Mouse (Mus musculus): ENCODE measurements around the gene Ube2v1. TPM values are rescaled to one million over a fixed set of nuclear protein-coding genes. Genes with fewer than 3 reads are reported as not detected.
"Not testable (repeated sequence)": the region's sequence is repeated elsewhere in the genome, so short reads cannot be mapped to it uniquely, and the experiment has no call there.

Ube2v1 gene
- total RNA-seq, 1 experiment = 115 TPM

DNA sequence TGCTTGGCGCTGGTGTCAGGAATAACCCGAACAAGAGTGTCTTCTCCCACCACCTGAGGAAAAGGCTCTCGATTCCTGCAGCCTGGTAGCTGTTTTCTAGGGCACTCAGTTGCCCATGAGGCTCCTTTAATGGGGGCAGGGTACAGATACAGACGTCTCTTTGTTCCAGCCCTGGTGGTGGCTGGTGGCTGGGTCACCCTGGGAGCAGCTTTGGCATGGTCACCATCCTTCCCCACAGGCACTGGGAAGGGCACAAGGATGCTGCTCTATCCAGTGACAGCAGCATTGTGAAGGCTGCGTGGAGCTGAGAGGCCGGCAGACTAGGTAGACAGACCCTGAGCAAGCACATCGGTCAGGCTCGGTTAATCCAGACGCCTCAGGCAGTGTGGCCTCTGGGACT is 19.7 kb upstream of the Ube2v1 start:
- no peak for DNase-seq (ENCODE audit: low read depth, low spot score)
- in situ Hi-C loops (cut with MboI; ENCODE audit: low sequenced_read_pairs in 2 of 2, unreplicated experiment in 2 of 2) = no loop called here
- Histone ChIP-seq H3K36me3 (ENCODE audit: control insufficient read depth, insufficient read depth, low read length, poor library complexity, severe bottlenecking) (peaks cover 29% of the 10 kb centered on the region; the same call in 1 of the 2 replicates), H3K4me3 (ENCODE audit: insufficient read depth in 1 of 2, low read depth in 1 of 2, low read length in 2 of 2, poor library complexity in 1 of 2, severe bottlenecking in 1 of 2) (no peak overlapping the region), H3K4me1 (ENCODE audit: control insufficient read depth in 2 of 2, insufficient read depth in 2 of 2, low read length in 2 of 2, poor library complexity in 1 of 2) (no peaks in the 10 kb centered on the region), H3K9ac (ENCODE audit: insufficient read depth, low read depth, low read length, poor library complexity, severe bottlenecking) (no peak overlapping the region), H3K27ac (ENCODE audit: insufficient read depth, low read depth, low read length, poor library complexity, severe bottlenecking) (no peak overlapping the region), H3K9me3 (ENCODE audit: control insufficient read depth, insufficient read depth, low read depth, low read length) (no peaks in the 10 kb centered on the region)
- TF ChIP-seq HCFC1 (IDR thresholded peaks at IDR 0.05; ENCODE audit: borderline replicate concordance, insufficient read depth, low read length) (no peak), ZC3H11A (IDR thresholded peaks at IDR 0.05; ENCODE audit: borderline replicate concordance, low read depth, low read length) (no peak), ZNF384 (IDR thresholded peaks at IDR 0.05; ENCODE audit: low read depth, low read length) (no peak), MAFK (IDR thresholded peaks at IDR 0.05; ENCODE audit: insufficient read depth, low read depth, low read length) (no peak), CHD2 (IDR thresholded peaks at IDR 0.05; ENCODE audit: low read depth, low read length) (no peak)

GRCm38 (mm10) chr2:167649290-167650032 is 17.6 kb upstream of the Ube2v1 start:
- H3K9ac ChIP-seq (ENCODE audit: insufficient read depth, low read depth, low read length, poor library complexity, severe bottlenecking) = no peak overlapping the region
- in situ Hi-C loops (cut with MboI; ENCODE audit: low sequenced_read_pairs in 2 of 2, unreplicated experiment in 2 of 2) = no loop called here

GRCm38 (mm10) chr2:167646411-167646810 is 14.5 kb upstream of the Ube2v1 start:
- no peak for DNase-seq (ENCODE audit: low read depth, low spot score)

More at GRCm38 (mm10) chr2:167649290-167650032, 17.6 kb upstream of the Ube2v1 start:
- TF ChIP-seq CHD2 (IDR thresholded peaks at IDR 0.05; ENCODE audit: low read depth, low read length) = no peak
- no peak for TF ChIP-seq ZNF384 (IDR thresholded peaks at IDR 0.05; ENCODE audit: low read depth, low read length)
- no peak for TF ChIP-seq MAFK (IDR thresholded peaks at IDR 0.05; ENCODE audit: insufficient read depth, low read depth, low read length)
- no peak for TF ChIP-seq HCFC1 (IDR thresholded peaks at IDR 0.05; ENCODE audit: borderline replicate concordance, insufficient read depth, low read length)
- TF ChIP-seq ZC3H11A (IDR thresholded peaks at IDR 0.05; ENCODE audit: borderline replicate concordance, low read depth, low read length) = no peak
- peaks cover 37% of the 10 kb centered on the region; the same call in 1 of the 2 replicates for H3K36me3 ChIP-seq (ENCODE audit: control insufficient read depth, insufficient read depth, low read length, poor library complexity, severe bottlenecking)
- H3K4me1 ChIP-seq (ENCODE audit: control insufficient read depth in 2 of 2, insufficient read depth in 2 of 2, low read length in 2 of 2, poor library complexity in 1 of 2) = no peaks in the 10 kb centered on the region
- no peak overlapping the region for H3K27ac ChIP-seq (ENCODE audit: insufficient read depth, low read depth, low read length, poor library complexity, severe bottlenecking)
- no peak for DNase-seq (ENCODE audit: low read depth, low spot score)
- H3K9me3 ChIP-seq (ENCODE audit: control insufficient read depth, insufficient read depth, low read depth, low read length) = no peaks in the 10 kb centered on the region
- H3K4me3 ChIP-seq (ENCODE audit: insufficient read depth in 1 of 2, low read depth in 1 of 2, low read length in 2 of 2, poor library complexity in 1 of 2, severe bottlenecking in 1 of 2) = no peak overlapping the region

DNA sequence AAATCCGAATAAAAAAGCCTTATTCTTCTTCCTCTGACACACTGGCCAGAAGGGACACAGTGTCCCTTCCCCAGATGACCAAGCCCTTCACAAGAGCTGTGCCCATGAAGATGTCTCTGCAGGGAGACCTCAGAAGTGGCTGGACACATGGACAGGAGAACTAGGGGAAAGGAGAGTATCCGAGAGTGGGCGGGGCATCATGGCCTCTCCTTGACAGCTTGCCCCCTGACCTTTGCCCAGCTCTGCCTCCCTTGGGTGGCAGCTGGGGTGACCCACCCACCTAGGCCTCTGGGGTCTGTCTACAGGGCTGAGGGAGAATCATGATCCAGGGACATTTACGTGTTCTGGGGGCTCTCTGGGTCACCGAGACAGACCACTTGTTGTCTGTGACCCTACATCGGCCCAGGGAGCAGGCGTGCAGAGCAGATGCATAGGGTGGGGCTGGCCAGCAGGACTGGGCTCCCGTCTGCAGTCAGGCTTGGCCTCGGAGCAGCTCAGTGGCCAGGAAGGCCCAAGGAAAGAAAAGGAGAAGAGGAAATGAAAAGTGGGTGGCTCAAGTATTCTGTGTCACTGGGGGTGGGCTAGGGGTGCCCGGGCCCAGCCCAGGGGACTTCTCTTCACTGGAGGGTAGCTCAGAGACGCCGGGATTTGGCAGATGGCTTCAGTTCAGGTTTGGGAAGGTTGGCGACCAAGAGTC is 11.6 kb upstream of the Ube2v1 start:
- peaks cover 23% of the 10 kb centered on the region; the same call in 1 of the 2 replicates for H3K36me3 ChIP-seq (ENCODE audit: control insufficient read depth, insufficient read depth, low read length, poor library complexity, severe bottlenecking)
- DNase-seq (ENCODE audit: low read depth, low spot score); in situ Hi-C loops (cut with MboI; ENCODE audit: low sequenced_read_pairs in 2 of 2, unreplicated experiment in 2 of 2); H3K9me3 ChIP-seq (ENCODE audit: control insufficient read depth, insufficient read depth, low read depth, low read length); H3K9ac ChIP-seq (ENCODE audit: insufficient read depth, low read depth, low read length, poor library complexity, severe bottlenecking); H3K27ac ChIP-seq (ENCODE audit: insufficient read depth, low read depth, low read length, poor library complexity, severe bottlenecking); H3K4me1 ChIP-seq (ENCODE audit: control insufficient read depth in 2 of 2, insufficient read depth in 2 of 2, low read length in 2 of 2, poor library complexity in 1 of 2); H3K4me3 ChIP-seq (ENCODE audit: insufficient read depth in 1 of 2, low read depth in 1 of 2, low read length in 2 of 2, poor library complexity in 1 of 2, severe bottlenecking in 1 of 2): not testable (repeated sequence)

More at GRCm38 (mm10) chr2:167646411-167646810, 14.5 kb upstream of the Ube2v1 start:
- Histone ChIP-seq H3K9ac (ENCODE audit: insufficient read depth, low read depth, low read length, poor library complexity, severe bottlenecking) (no peak overlapping the region), H3K27ac (ENCODE audit: insufficient read depth, low read depth, low read length, poor library complexity, severe bottlenecking) (no peak overlapping the region), H3K4me3 (ENCODE audit: insufficient read depth in 1 of 2, low read depth in 1 of 2, low read length in 2 of 2, poor library complexity in 1 of 2, severe bottlenecking in 1 of 2) (no peak overlapping the region), H3K4me1 (ENCODE audit: control insufficient read depth in 2 of 2, insufficient read depth in 2 of 2, low read length in 2 of 2, poor library complexity in 1 of 2) (no peaks in the 10 kb centered on the region), H3K9me3 (ENCODE audit: control insufficient read depth, insufficient read depth, low read depth, low read length) (no peaks in the 10 kb centered on the region), H3K36me3 (ENCODE audit: control insufficient read depth, insufficient read depth, low read length, poor library complexity, severe bottlenecking) (peaks cover 27% of the 10 kb centered on the region; the same call in 1 of the 2 replicates)
- TF ChIP-seq ZC3H11A (IDR thresholded peaks at IDR 0.05; ENCODE audit: borderline replicate concordance, low read depth, low read length) (no peak), MAFK (IDR thresholded peaks at IDR 0.05; ENCODE audit: insufficient read depth, low read depth, low read length) (no peak), CHD2 (IDR thresholded peaks at IDR 0.05; ENCODE audit: low read depth, low read length) (no peak), ZNF384 (IDR thresholded peaks at IDR 0.05; ENCODE audit: low read depth, low read length) (no peak), HCFC1 (IDR thresholded peaks at IDR 0.05; ENCODE audit: borderline replicate concordance, insufficient read depth, low read length) (no peak)
- in situ Hi-C loops (cut with MboI; ENCODE audit: low sequenced_read_pairs in 2 of 2, unreplicated experiment in 2 of 2) = no loop called here
